Mouse (Mus musculus) brain, embryonic 14.5 days (tissue): Measurements from ENCODE around the gene Dazap1.

Experiments used
- CTCF ChIP-seq: fragments of 200-500 bp; IDR thresholded peaks from 2 replicates; pipeline ENCODE4 v1.5.1; 2012; ENCODE audit warnings: inconsistent platforms, mild to moderate bottlenecking, moderate library complexity, borderline replicate concordance; ENCODE audit not compliant: insufficient read depth, insufficient read length; ENCODE audit errors: extremely low read depth
- POLR2A ChIP-seq: fragments of 200-500 bp; IDR thresholded peaks from 2 replicates; pipeline ENCODE4 v1.6.1; 2012; ENCODE audit warnings: mild to moderate bottlenecking, inconsistent platforms, borderline replicate concordance; ENCODE audit not compliant: poor library complexity, insufficient read depth, insufficient read length, severe bottlenecking; ENCODE audit errors: extremely low read depth

DNA sequence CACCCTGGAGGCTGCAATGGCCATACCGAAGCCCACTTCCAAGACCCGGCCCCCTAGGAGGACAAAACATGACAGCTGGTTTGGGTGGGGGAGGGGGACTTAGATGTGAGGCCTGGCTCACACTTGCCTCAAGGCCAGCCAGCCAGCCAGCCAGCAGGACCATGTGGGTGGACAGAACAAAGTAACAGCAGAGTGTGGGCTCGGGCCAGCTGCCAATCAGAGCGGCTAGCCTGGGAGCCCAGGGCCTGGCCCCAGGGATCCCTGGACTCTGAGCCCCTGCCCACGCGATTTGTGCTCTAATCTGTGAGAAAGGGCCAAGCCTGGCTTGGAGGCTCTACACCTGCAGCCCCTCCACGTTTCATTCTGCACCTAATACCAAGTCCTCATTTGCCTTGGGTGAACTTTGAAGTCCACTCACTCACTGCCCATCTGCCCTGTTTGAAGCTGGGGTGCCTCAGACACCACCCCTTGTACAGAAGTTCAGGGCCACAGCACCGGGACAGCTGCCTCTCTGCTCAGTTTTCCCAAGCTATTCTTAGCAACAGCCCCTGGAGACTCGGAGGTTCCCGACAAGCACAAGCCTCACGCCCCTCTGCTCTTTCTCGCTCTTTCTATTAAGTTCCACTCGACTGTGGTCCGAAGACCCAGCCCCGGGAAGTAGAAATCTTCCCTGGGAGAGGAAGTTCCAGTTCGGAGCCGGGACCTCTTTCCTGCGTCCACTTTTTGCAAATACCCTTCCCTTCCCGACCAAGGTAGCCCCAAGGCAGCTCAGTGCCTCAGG, 1.2 kb upstream of the Dazap1 start:
- no peak for TF ChIP-seq CTCF
- no peak for TF ChIP-seq POLR2A
